ENCODE assay signal across 8 mouse cellular contexts in the genomic region with DNA sequence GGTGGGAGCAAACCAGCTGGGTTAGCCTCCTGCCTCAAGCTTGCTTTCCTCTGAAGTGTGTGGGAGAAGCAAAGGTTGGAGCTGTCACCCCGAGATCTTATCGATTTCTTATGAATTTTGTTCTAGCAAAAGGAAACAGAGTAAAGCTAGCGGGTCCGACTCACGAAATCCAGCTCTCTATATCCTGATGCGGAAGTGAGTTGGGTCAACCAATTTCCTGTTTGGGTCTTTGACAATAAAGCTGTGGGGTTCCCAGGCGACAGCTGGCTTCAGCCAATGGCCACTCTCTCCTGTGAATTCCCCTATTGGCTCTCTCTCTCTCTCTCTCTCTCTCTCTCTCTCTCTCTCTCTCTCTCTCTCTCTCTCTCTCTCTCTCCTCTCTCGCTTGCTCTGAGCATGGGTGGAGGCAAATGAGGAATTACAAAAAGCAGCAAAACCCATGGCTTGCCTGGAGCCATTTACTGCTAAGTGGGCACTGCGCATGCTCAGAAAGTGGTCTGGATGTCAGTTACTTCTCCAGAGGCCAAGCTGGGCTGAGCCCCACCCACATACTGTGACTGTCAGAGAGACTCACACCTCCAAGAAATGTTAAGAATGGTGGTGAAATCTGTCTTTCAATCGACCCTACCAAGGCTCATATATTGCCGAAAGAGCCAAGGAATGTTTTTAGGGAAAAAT.
DNase-seq lines count a peak whose midpoint lies in the region; ATAC-seq and TF ChIP-seq lines count a peak whose summit lies in the region.
"Had no signal": no experiment of that assay in that cellular context is flagged by ENCODE, and none has a peak within 500 bp of the region (broad histone marks: within the 10 kb centered on the region; RNA-seq: fewer than 3 reads in every experiment).

No protein-coding gene starts in this region.

- no peak overlapping the region for H3K4me3 ChIP-seq in embryonic facial prominence, embryonic 10.5 days
- no peak overlapping the region for H3K4me3 ChIP-seq in limb, embryonic 15.5 days
- no peak overlapping the region for H3K4me3 ChIP-seq in midbrain, postnatal 0 days (ENCODE audit: low read depth, low read length)
- H3K4me3 ChIP-seq: embryonic facial prominence, embryonic 12.5 days had no signal

- 0 out of 2 replicates have a peak, but pooled peaks cover 4% of the 10 kb centered on the region for H3K27me3 ChIP-seq in embryonic facial prominence, embryonic 10.5 days (replicated peaks; ENCODE audit: low read depth, poor library complexity, severe bottlenecking)
- H3K27me3 ChIP-seq in limb, embryonic 15.5 days: no peaks in the 10 kb centered on the region
- no peaks in the 10 kb centered on the region for H3K27me3 ChIP-seq in midbrain, postnatal 0 days (ENCODE audit: insufficient read depth, low read length)
- H3K27me3 ChIP-seq: embryonic facial prominence, embryonic 12.5 days had no signal

- H3K9ac ChIP-seq in limb, embryonic 15.5 days: no peak overlapping the region
- H3K9ac ChIP-seq in midbrain, postnatal 0 days (replicated peaks; ENCODE audit: low read length, poor library complexity, severe bottlenecking): no peak overlapping the region
- H3K9ac ChIP-seq: embryonic facial prominence, embryonic 12.5 days had no signal

- peak; percentile 34 for DNase-seq in retina, postnatal 1 day
- no peak for DNase-seq in retina, embryonic 14.5 days (ENCODE audit: low spot score)
- DNase-seq in embryonic facial prominence, embryonic 10.5 days (ENCODE audit: low spot score): no peak
- peak; percentile 55 for DNase-seq in midbrain, postnatal 0 days (ENCODE audit: low spot score)
- DNase-seq in gastrocnemius, postnatal 10 days: no peak
- DNase-seq in urinary bladder, postnatal 10 days (ENCODE audit: low spot score): no peak

- WGBS in embryonic facial prominence, embryonic 10.5 days: 59% methylated on average over 11 of the region's 11 CpGs
- WGBS in limb, embryonic 15.5 days: 45% methylated on average over 11 of the region's 11 CpGs
- 59% methylated on average over 11 of the region's 11 CpGs for WGBS in midbrain, postnatal 0 days

- peaks cover 71% of the 10 kb centered on the region for H3K4me1 ChIP-seq in embryonic facial prominence, embryonic 10.5 days
- peaks cover 56% of the 10 kb centered on the region for H3K4me1 ChIP-seq in limb, embryonic 15.5 days
- peaks cover 3% of the 10 kb centered on the region; the same call in 1 of the 2 replicates for H3K4me1 ChIP-seq in midbrain, postnatal 0 days (ENCODE audit: insufficient read depth, low read length)

- no peaks in the 10 kb centered on the region for H3K36me3 ChIP-seq in embryonic facial prominence, embryonic 10.5 days (replicated peaks)
- no peaks in the 10 kb centered on the region for H3K36me3 ChIP-seq in limb, embryonic 15.5 days
- no peaks in the 10 kb centered on the region for H3K36me3 ChIP-seq in midbrain, postnatal 0 days (ENCODE audit: insufficient read depth, low read length)
- H3K36me3 ChIP-seq: embryonic facial prominence, embryonic 12.5 days had no signal

- H3K27ac ChIP-seq in embryonic facial prominence, embryonic 10.5 days (replicated peaks): 0 out of 2 replicates have a peak overlapping the region, but pooled peaks have one; percentile 66
- H3K27ac ChIP-seq in limb, embryonic 15.5 days: peak overlapping the region; percentile 44; the same call in 1 of the 2 replicates
- H3K27ac ChIP-seq in midbrain, postnatal 0 days (ENCODE audit: low read depth, low read length): no peak overlapping the region

- H3K9me3 ChIP-seq in embryonic facial prominence, embryonic 10.5 days: no peaks in the 10 kb centered on the region
- H3K9me3 ChIP-seq in limb, embryonic 15.5 days: no peaks in the 10 kb centered on the region
- H3K9me3 ChIP-seq in midbrain, postnatal 0 days (ENCODE audit: low read length): no peaks in the 10 kb centered on the region
- H3K9me3 ChIP-seq: embryonic facial prominence, embryonic 12.5 days had no signal

- TF ChIP-seq CTCF in midbrain, postnatal 0 days (IDR thresholded peaks at IDR 0.05): no peak

- no peak overlapping the region for H3K4me2 ChIP-seq in limb, embryonic 15.5 days
- no peak overlapping the region for H3K4me2 ChIP-seq in midbrain, postnatal 0 days (ENCODE audit: low read depth, low read length, poor library complexity, severe bottlenecking)
- H3K4me2 ChIP-seq: embryonic facial prominence, embryonic 12.5 days had no signal

- no peak for ATAC-seq in limb, embryonic 15.5 days (ENCODE audit: insufficient number of reproducible peaks, low FRiP score, low TSS enrichment, low read depth)
- ATAC-seq in midbrain, postnatal 0 days (ENCODE audit: low FRiP score): no peak

Comparison
In these comparisons a context has a peak if more than half of its experiments do, and no peak if none do; other contexts are left out.
1. DNase-seq: peak in retina, postnatal 1 day (single experiment) and midbrain, postnatal 0 days (single experiment); none in retina, embryonic 14.5 days (single experiment), embryonic facial prominence, embryonic 10.5 days (single experiment), gastrocnemius, postnatal 10 days (single experiment) and urinary bladder, postnatal 10 days (single experiment).